Mouse (Mus musculus) intestine, embryonic 16.5 days (tissue): ENCODE measurements around the gene Zdhhc8. TPM values are rescaled to one million over a fixed set of nuclear protein-coding genes. Genes with fewer than 3 reads are reported as not detected.

ENCODE experiments used
- ATAC-seq: fragments of 200-750 bp; cut with Nextera tagmentation; 2 replicates; pipeline ENCODE4 v1.8.0; 2017; ENCODE audit warnings: moderate TSS enrichment, moderate library complexity
- H3K27ac ChIP-seq: fragments of 300-500 bp; sonication (generic); 2 replicates; pipeline ENCODE4 v1.5.1; 2014; ENCODE audit warnings: mild to moderate bottlenecking, low read length
- H3K27me3 ChIP-seq: fragments of 300-500 bp; sonication (generic); replicated peaks from 2 replicates; pipeline ENCODE4 v1.6.1; 2014; ENCODE audit warnings: low read length, control low read depth, mixed read lengths; ENCODE audit not compliant: control insufficient read depth, insufficient read depth
- H3K36me3 ChIP-seq: fragments of 300-500 bp; sonication (generic); 2 replicates; pipeline ENCODE4 v1.6.1; 2014; ENCODE audit warnings: low read length, control low read depth; ENCODE audit not compliant: control insufficient read depth, insufficient read depth
- H3K4me1 ChIP-seq: fragments of 300-500 bp; sonication (generic); 2 replicates; pipeline ENCODE4 v1.6.1; 2014; ENCODE audit warnings: low read length, control low read depth, mixed read lengths; ENCODE audit not compliant: control insufficient read depth, insufficient read depth
- H3K4me2 ChIP-seq: fragments of 300-500 bp; sonication (generic); 2 replicates; pipeline ENCODE4 v1.6.1; 2014; ENCODE audit warnings: low read depth, low read length, control low read depth
- H3K4me3 ChIP-seq: fragments of 300-500 bp; sonication (generic); 2 replicates; pipeline ENCODE4 v1.5.1; 2014; ENCODE audit warnings: mild to moderate bottlenecking, low read length
- H3K9ac ChIP-seq: fragments of 300-500 bp; sonication (generic); 2 replicates; pipeline ENCODE4 v1.6.1; 2014; ENCODE audit warnings: low read depth, low read length
- H3K9me3 ChIP-seq: fragments of 300-500 bp; sonication (generic); 2 replicates; pipeline ENCODE4 v1.6.1; 2016; ENCODE audit warnings: low read length, control low read depth; ENCODE audit not compliant: control insufficient read depth
- WGBS: fragments of 180-500 bp; shearing (Covaris S2); extraction: QIAGEN DNeasy Blood & Tissue Kit; methylation state at CpG from one replicate; pipeline ENCODE4 v1.1.7; 2014; 5-methylcytosine and 5-hydroxymethylcytosine counted together
- polyA plus RNA-seq: library from polyadenylated mRNA; unstranded; fragments of >200 nt; fragmentation: Nextera tagmentation; extraction: Ambion mirVana; gene quantifications from 2 replicates; pipeline ENCODE4 v1.2.1, GENCODE M21; 2015

Gene Zdhhc8
- polyA plus RNA-seq, 1 experiment from 2014 or later, result 4.1 TPM

- Histone ChIP-seq H3K9ac (no peak overlapping the region), H3K4me2 (no peak overlapping the region), H3K36me3 (no peaks in the 10 kb centered on the region), H3K27ac (no peak overlapping the region), H3K27me3 (no peaks in the 10 kb centered on the region), H3K4me3 (no peak overlapping the region), H3K9me3 (no peaks in the 10 kb centered on the region), H3K4me1 (peaks cover 27% of the 10 kb centered on the region)
- ATAC-seq, result no peak
- 73% methylated on average over 2 of the region's 2 CpGs for WGBS
Measured at GRCm38 (mm10) chr16:18191006-18191405, 43.9 kb downstream of the Zdhhc8 start.

- no peaks in the 10 kb centered on the region for H3K36me3 ChIP-seq
- H3K4me1 ChIP-seq, result peaks cover 26% of the 10 kb centered on the region
- 57% methylated on average over 3 of the region's 3 CpGs for WGBS
- H3K4me2 ChIP-seq, result no peak overlapping the region
- no peak overlapping the region for H3K27ac ChIP-seq
- H3K27me3 ChIP-seq, result no peaks in the 10 kb centered on the region
- no peak for ATAC-seq
- no peak overlapping the region for H3K4me3 ChIP-seq
- H3K9ac ChIP-seq, result no peak overlapping the region
- H3K9me3 ChIP-seq, result no peaks in the 10 kb centered on the region
Measured at GRCm38 (mm10) chr16:18187221-18187620, 47.7 kb downstream of the Zdhhc8 start.

- Histone ChIP-seq H3K9me3 (no peaks in the 10 kb centered on the region), H3K4me2 (no peak overlapping the region), H3K36me3 (no peaks in the 10 kb centered on the region), H3K27ac (0 out of 2 replicates have a peak overlapping the region, but pooled peaks have one; percentile 10), H3K27me3 (no peaks in the 10 kb centered on the region), H3K4me1 (peaks cover 26% of the 10 kb centered on the region), H3K4me3 (no peak overlapping the region), H3K9ac (no peak overlapping the region)
- 57% methylated on average over 4 of the region's 4 CpGs for WGBS
- ATAC-seq, result no peak
Measured at GRCm38 (mm10) chr16:18186798-18187197, 48.1 kb downstream of the Zdhhc8 start.

- Histone ChIP-seq H3K36me3 (no peaks in the 10 kb centered on the region), H3K9ac (no peak overlapping the region), H3K4me1 (peaks cover 29% of the 10 kb centered on the region), H3K9me3 (no peaks in the 10 kb centered on the region), H3K27ac (no peak overlapping the region), H3K27me3 (no peaks in the 10 kb centered on the region), H3K4me2 (no peak overlapping the region), H3K4me3 (no peak overlapping the region)
- peak; percentile 77 for ATAC-seq
- WGBS, result 28% methylated on average over 8 of the region's 8 CpGs
Measured at GRCm38 (mm10) chr16:18185715-18186449, 49.1 kb downstream of the Zdhhc8 start.

- no peak overlapping the region for H3K4me2 ChIP-seq
- no peak overlapping the region for H3K27ac ChIP-seq
- H3K9ac ChIP-seq, result no peak overlapping the region
- 84% methylated on average over 8 of the region's 8 CpGs for WGBS
- no peak overlapping the region for H3K4me3 ChIP-seq
- no peaks in the 10 kb centered on the region for H3K36me3 ChIP-seq
- no peaks in the 10 kb centered on the region for H3K27me3 ChIP-seq
- no peaks in the 10 kb centered on the region for H3K9me3 ChIP-seq
- no peak for ATAC-seq
- peaks cover 38% of the 10 kb centered on the region for H3K4me1 ChIP-seq
Measured at GRCm38 (mm10) chr16:18182766-18183165, 52.2 kb downstream of the Zdhhc8 start.

GRCm38 (mm10) chr16:18181398-18181797 is 53.5 kb downstream of the Zdhhc8 start:
- Histone ChIP-seq H3K4me1 (peaks cover 29% of the 10 kb centered on the region), H3K4me3 (no peak overlapping the region), H3K27ac (no peak overlapping the region), H3K27me3 (no peaks in the 10 kb centered on the region), H3K36me3 (no peaks in the 10 kb centered on the region), H3K4me2 (no peak overlapping the region), H3K9me3 (no peaks in the 10 kb centered on the region), H3K9ac (no peak overlapping the region)
- WGBS, result 34% methylated on average over 10 of the region's 10 CpGs
- no peak for ATAC-seq

GRCm38 (mm10) chr16:18179591-18179990 is 55.3 kb downstream of the Zdhhc8 start:
- no peak overlapping the region for H3K27ac ChIP-seq
- ATAC-seq, result no peak

GRCm38 (mm10) chr16:18176758-18177157 is 58.2 kb downstream of the Zdhhc8 start:
- Histone ChIP-seq H3K9ac (no peak overlapping the region), H3K4me2 (no peak overlapping the region), H3K36me3 (no peaks in the 10 kb centered on the region), H3K4me3 (no peak overlapping the region), H3K27me3 (no peaks in the 10 kb centered on the region), H3K4me1 (peaks cover 19% of the 10 kb centered on the region), H3K9me3 (no peaks in the 10 kb centered on the region), H3K27ac (no peak overlapping the region)
- WGBS, result 69% methylated on average over 4 of the region's 4 CpGs
- no peak for ATAC-seq

More at GRCm38 (mm10) chr16:18179591-18179990, 55.3 kb downstream of the Zdhhc8 start:
- H3K27me3 ChIP-seq, result no peaks in the 10 kb centered on the region
- H3K9ac ChIP-seq, result no peak overlapping the region
- H3K4me1 ChIP-seq, result peaks cover 26% of the 10 kb centered on the region
- no peak overlapping the region for H3K4me3 ChIP-seq
- no peaks in the 10 kb centered on the region for H3K9me3 ChIP-seq
- H3K36me3 ChIP-seq, result no peaks in the 10 kb centered on the region
- 35% methylated on average over 2 of the region's 2 CpGs for WGBS
- no peak overlapping the region for H3K4me2 ChIP-seq

GRCm38 (mm10) chr16:18175817-18176541 is 59.0 kb downstream of the Zdhhc8 start:
- no peaks in the 10 kb centered on the region for H3K27me3 ChIP-seq
- no peak overlapping the region for H3K27ac ChIP-seq
- no peak overlapping the region for H3K4me3 ChIP-seq
- no peak overlapping the region for H3K4me2 ChIP-seq
- H3K4me1 ChIP-seq, result peaks cover 16% of the 10 kb centered on the region
- peak; percentile 67 for ATAC-seq
- 28% methylated on average over 6 of the region's 6 CpGs for WGBS
- H3K36me3 ChIP-seq, result no peaks in the 10 kb centered on the region
- H3K9ac ChIP-seq, result no peak overlapping the region
- H3K9me3 ChIP-seq, result no peaks in the 10 kb centered on the region
